Mouse (Mus musculus) spleen, adult 2 months (tissue): ENCODE results near the gene Selenot. TPM values are rescaled to one million over a fixed set of nuclear protein-coding genes. Genes with fewer than 3 reads are reported as not detected.

Source experiments
- DNase-seq, 2 experiments: peaks; one replicate each; pipeline versions ENCODE4 v3.0.0 to v3.0.0-alpha.2; 2012 to 2021; ENCODE audit warnings: low spot score in 2 of 2, low read depth in 1 of 2
- H3K27ac ChIP-seq: fragments of 200-500 bp; 2 replicates; pipeline ENCODE4 v1.5.1; 2012; ENCODE audit warnings: low read length, inconsistent platforms; ENCODE audit not compliant: insufficient read depth
- H3K27me3 ChIP-seq: fragments of 200-500 bp; 2 replicates; pipeline ENCODE4 v1.6.1; 2012; ENCODE audit warnings: mild to moderate bottlenecking, moderate library complexity, low read length, inconsistent platforms; ENCODE audit not compliant: control insufficient read depth, insufficient read depth
- H3K36me3 ChIP-seq: fragments of 200-500 bp; 2 replicates; pipeline ENCODE4 v1.6.1; 2012; ENCODE audit warnings: mild to moderate bottlenecking, low read length, inconsistent platforms; ENCODE audit not compliant: control insufficient read depth, insufficient read depth
- H3K4me1 ChIP-seq: fragments of 200-500 bp; 2 replicates; pipeline ENCODE4 v1.6.1; 2011; ENCODE audit warnings: inconsistent platforms; ENCODE audit not compliant: control insufficient read depth, insufficient read depth, insufficient read length
- H3K4me3 ChIP-seq: fragments of 200-500 bp; 2 replicates; pipeline ENCODE4 v1.5.1; 2011; ENCODE audit warnings: mild to moderate bottlenecking, inconsistent platforms; ENCODE audit not compliant: insufficient read depth, insufficient read length; ENCODE audit errors: extremely low read depth
- CTCF ChIP-seq: fragments of 200-500 bp; IDR thresholded peaks from 2 replicates; pipeline ENCODE4 v1.5.1; 2011; ENCODE audit warnings: mild to moderate bottlenecking, inconsistent platforms; ENCODE audit not compliant: insufficient read depth, insufficient read length, insufficient replicate concordance; ENCODE audit errors: extremely low read depth
- POLR2A ChIP-seq: fragments of 200-500 bp; IDR thresholded peaks from 2 replicates; pipeline ENCODE4 v1.6.1; 2011; ENCODE audit warnings: low read depth, low read length, inconsistent platforms
- WGBS: fragments of 180-500 bp; shearing (Covaris S2); methylation state at CpG from one replicate; pipeline ENCODE4 v1.1.7; 2018; 5-methylcytosine and 5-hydroxymethylcytosine counted together
- polyA plus RNA-seq: library from polyadenylated mRNA; depleted of rRNA; stranded (reverse); fragments of >200 nt; gene quantifications from 2 replicates; pipeline ENCODE4 v1.2.3, GENCODE M21; 2012; rRNA removed

The Selenot gene
- polyA plus RNA-seq, 1 experiment, result 22.7 TPM

DNA sequence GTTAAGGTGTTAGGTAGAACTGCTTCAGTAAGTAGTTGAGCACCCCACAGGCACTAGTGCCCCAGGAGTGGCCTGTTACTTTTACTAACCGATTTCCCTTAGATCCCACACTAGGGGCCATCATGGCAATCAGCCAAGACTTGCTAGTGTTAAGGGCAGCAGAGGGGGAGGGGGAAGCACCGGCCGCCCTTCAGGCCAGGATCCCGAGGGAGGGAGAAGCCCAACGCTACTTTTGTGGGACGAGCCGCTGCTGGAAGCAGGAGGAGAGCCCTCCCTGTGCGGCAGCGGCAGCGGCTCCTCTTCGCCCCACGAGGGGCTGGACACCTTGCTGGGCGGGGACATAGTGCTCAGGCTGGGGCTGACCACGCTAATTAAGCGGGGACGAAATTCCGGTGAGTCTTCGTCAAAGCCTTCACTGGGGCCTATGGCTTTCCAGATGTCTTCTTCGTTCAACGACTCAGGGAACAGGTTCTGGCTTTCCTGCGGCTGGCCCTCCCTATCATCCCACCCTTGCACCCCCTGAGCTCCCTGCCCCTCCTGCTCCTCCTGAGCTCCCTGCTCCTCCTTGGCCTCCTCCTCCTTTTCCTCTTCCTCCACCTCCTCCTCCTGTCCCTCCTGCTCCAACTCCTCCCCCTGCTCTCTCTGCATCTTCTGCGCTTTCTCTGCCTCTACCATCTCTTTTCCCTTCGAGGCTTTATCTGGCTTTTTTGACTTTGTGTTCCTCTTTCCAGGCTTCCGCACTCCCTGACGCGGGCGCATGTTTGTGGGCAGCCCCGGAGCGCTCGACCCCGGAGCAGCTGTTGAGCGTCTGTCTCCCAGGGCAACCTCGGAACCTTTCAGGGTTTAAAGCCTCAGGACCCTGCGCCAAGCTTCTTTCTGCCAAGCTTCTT lies 60.2 kb downstream of the Selenot start, which contains the start of gene Erich6:
Gene Erich6 (minus strand): TSS at position 802 of the 890 bp plus-strand sequence.
- no peak for TF ChIP-seq POLR2A
- no peak for TF ChIP-seq CTCF
- peak in 1 of 2 experiments; percentile 3 for DNase-seq
- WGBS, result 4% methylated on average over 34 of the region's 34 CpGs

More for the DNA sequence above, 60.2 kb downstream of the Selenot start, which contains the start of gene Erich6:
- peak within 1 kb of the TSS; percentile 29; the same call in 1 of the 2 replicates for H3K4me3 ChIP-seq
- H3K27me3 ChIP-seq, result no peaks in the 10 kb centered on the region; the same call in 1 of the 2 replicates
- H3K36me3 ChIP-seq, result no peaks in the 10 kb centered on the region
- peaks cover 2% of the 10 kb centered on the region; the same call in 1 of the 2 replicates for H3K4me1 ChIP-seq
- no peak within 1 kb of the TSS for H3K27ac ChIP-seq

Other genes with a start within 250 kb of the Selenot start
- gene Tsc22d2, start 161.9 kb upstream of the Selenot start, polyA plus RNA-seq, result 12.3 and 21.3 TPM in 2 replicates
- 3.3 and 3.4 TPM in 2 replicates for gene Eif2a, start 50.8 kb upstream of the Selenot start, polyA plus RNA-seq
- gene Serp1, start 50.7 kb upstream of the Selenot start, polyA plus RNA-seq, result 57.9 and 90.7 TPM in 2 replicates
- not detected in 2 replicates for gene Erich6, start 60.6 kb downstream of the Selenot start, polyA plus RNA-seq
- 14.6 and 19.4 TPM in 2 replicates for gene Siah2, start 115.8 kb downstream of the Selenot start, polyA plus RNA-seq
- not detected in 2 replicates for gene Mindy4b-ps, start 245.7 kb downstream of the Selenot start, polyA plus RNA-seq